Mouse (Mus musculus) testis, adult 2 months (tissue): ENCODE measurements around the gene Ndufb10.

Experiments used
- CTCF ChIP-seq: fragments of 200-500 bp; IDR thresholded peaks from 2 replicates; pipeline ENCODE4 v1.5.1; 2012; ENCODE audit warnings: low read depth, mild to moderate bottlenecking, inconsistent platforms, low read length, moderate library complexity; ENCODE audit not compliant: control insufficient read depth, insufficient read depth, insufficient replicate concordance
- POLR2A ChIP-seq: fragments of 200-500 bp; IDR thresholded peaks from 2 replicates; pipeline ENCODE4 v1.6.1; 2012; ENCODE audit warnings: low read depth, mild to moderate bottlenecking, inconsistent platforms, low read length, moderate library complexity; ENCODE audit not compliant: control insufficient read depth

- TF ChIP-seq POLR2A: no peak
- TF ChIP-seq CTCF: no peak
Measured at GRCm38 (mm10) chr17:24716166-24716682, 8.1 kb downstream of the Ndufb10 start.
